Mouse (Mus musculus): ENCODE measurements around the gene Mgat5b.

Gene Mgat5b

GRCm38 (mm10) chr11:117035661-117036336 is 117.1 kb downstream of the Mgat5b start:
- no peak for DNase-seq (ENCODE audit: low read depth)

All from fibroblast of lung, adult 2 months (primary cell).